Mouse (Mus musculus) kidney, postnatal 25 days (tissue): ENCODE measurements at regions not wholly inside any gene's neighbourhood (a gene's known extent, or its start where the extent isn't known, plus 50 kb on each side); places are given as distances from the start of the nearest gene placed in this dataset.

Source experiments
- DNase-seq, 2 experiments: peaks; one replicate each; pipeline ENCODE4 v3.0.0; 2021; ENCODE audit warnings: mixed read lengths in 2 of 2

GRCm38 (mm10) chr2:21267149-21267761, 61.7 kb downstream of the Thnsl1 start:
- DNase-seq, result no peak

GRCm38 (mm10) chr2:21269989-21270846, 64.7 kb downstream of the Thnsl1 start:
- DNase-seq, result peak; percentile 24 to 45

DNA sequence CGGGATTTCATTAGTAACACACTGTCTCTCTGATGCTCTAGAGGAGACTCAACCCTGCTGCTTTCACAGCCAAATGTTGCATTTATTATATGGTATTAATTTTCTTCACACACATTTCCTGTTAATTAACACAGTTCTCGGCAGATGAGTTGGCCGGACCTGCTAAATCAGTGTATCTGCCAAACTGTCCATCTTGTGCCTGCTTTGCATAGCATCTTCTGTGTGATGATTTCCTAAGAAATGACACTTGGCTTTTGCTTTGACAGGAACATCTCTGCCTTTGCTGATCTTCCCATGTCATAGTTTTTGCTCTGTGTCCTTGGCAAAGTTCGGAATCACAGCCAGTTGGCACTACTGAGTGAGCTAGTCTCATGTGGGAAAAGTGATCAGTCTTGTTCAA, 67.9 kb downstream of the Thnsl1 start:
- DNase-seq, result no peak

DNA sequence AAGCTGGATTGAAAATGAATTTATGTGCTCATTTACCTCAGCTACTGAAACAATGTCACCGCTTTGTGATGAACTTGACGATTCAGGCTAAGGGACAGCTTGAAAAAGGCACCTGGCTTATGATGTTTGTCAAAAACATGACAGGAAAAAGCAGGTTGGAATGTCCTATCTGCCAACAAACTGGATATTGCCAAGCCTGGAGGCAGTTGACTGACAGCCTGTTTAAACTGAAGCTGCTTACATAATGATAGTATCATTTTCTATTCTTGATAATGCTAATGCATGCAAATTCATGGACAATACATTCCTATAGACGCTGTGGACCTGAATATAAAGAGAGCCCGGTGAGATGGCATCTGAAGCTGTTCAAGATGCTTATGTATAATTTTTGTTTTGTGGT, 69.8 kb downstream of the Thnsl1 start:
- DNase-seq, result no peak

DNA sequence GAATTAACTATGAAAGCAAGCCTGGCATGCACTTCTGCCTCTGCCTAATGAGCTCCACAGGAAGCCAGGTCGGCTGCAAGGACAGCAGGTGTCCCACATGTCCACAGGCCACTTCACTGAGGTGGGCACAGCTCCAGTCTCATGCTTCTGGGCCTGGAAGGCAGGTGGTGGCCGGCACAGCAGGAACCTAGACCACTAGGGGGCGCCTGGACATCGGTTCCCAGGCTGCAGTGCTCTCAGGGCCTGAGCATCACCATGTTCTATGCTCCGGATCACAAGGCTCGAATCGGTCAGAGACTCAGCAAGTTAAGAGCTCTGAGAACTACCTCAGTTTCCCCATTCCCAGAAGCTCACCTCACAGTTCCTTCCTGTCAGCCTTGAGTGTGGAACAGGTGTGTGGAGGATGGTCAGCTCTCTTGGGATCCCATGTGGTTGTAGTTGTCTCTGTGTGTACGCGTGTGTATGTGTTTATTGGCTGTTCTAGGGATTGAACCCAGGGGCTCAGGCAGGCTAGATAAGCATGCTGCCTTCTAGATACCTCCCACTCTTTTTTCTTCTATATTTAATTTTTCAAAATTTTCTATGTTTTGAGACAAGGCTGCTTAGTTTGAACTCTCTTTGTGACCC, 75.4 kb downstream of the Thnsl1 start:
- peak; percentile 75 to 86 for DNase-seq

DNA sequence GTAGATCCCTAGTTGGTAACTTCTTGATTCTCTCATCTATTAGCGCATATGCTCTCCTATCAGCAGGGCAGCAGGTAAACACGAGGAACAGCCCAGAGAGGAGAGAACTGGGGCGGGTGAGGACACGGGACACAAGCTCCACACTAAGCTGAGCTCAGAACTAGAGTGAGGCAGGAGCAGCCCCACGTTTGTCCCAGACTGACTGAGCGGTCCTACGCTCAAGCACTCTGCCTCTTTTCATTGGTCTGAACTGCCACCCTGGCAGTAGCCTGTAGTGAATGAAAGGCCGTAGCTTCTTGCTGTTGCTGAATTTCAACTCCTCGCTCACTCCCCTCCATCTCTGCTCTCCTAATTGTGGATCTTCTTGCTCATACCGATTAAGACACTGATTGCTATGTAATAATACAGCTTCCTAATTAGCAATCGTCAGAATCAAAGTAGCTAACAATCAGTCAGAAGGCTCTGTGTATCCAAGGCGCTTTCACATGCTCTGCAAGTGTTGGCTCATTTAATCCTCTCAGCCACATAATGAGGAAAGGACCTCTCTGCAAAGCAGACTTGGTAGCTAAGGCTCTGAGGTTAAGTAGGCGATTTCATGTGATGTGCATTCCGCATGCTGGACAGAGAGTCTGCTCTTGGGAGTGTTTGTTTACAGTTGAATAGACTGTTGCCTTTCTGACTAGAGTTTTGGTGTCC, 77.1 kb downstream of the Thnsl1 start:
- no peak for DNase-seq

- no peak for DNase-seq
Measured at GRCm38 (mm10) chr2:21284881-21285280, 79.4 kb downstream of the Thnsl1 start.

GRCm38 (mm10) chr2:21287786-21288185, 79.6 kb upstream of the Gpr158 start:
- no peak for DNase-seq

DNA sequence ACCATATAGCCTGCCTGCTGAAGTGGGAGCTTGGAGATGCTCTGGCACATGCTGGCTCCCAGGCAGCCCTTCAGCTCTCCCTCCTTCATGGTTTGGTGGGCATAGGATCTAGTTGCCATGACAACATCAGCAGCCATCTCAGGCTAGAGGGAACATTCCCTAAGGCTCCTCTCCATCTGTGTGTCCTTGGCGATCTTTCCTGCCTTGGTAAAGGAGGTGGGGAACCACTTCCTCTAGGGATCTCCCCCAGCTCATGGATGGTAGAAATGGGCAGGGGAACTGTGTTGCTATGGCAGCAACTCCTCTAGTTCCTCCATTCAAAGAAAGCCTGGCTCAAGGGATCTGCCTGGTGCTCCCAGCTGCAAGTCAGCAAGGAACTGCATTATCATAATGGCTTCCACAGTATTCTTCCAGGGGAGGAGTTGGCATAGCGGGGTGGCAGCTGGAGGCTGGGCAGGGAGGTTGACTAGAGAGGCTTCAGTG, 74.6 kb upstream of the Gpr158 start:
- DNase-seq, result no peak

DNA sequence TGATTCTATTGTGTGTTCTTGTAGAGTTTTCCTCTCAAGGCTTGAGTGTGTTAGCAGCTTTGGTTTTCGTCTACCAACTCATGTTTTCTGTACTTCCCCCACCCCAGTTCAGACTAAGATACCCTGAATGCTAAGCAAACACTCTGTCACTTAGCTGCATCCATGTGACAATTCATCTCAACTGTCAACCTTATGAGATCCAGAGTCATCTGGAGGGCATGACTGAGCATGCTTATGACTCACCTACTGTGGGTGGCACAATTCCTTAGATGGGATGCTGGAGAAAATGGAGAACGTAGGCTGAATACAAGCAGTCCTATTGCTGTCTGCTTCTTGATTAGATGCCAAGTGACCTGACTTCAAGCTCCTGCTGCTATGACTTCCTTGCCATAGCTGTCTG, 73.3 kb upstream of the Gpr158 start:
- DNase-seq, result no peak

GRCm38 (mm10) chr2:21299681-21300080, 67.7 kb upstream of the Gpr158 start:
- no peak for DNase-seq
